Mouse (Mus musculus) brown adipose tissue, adult 24 weeks (tissue): ENCODE results near the gene Chkb. TPM values are rescaled to one million over a fixed set of nuclear protein-coding genes. Genes with fewer than 3 reads are reported as not detected.

Source experiments
- H3K27ac ChIP-seq: fragments of 200-500 bp; replicated peaks from 2 replicates; pipeline ENCODE4 v1.5.1; 2012; ENCODE audit warnings: low read depth, mild to moderate bottlenecking, low read length
- H3K4me1 ChIP-seq: fragments of 200-500 bp; 2 replicates; pipeline ENCODE4 v1.6.1; 2012; ENCODE audit warnings: low read length, mixed read lengths; ENCODE audit not compliant: control insufficient read depth, insufficient read depth, insufficient read length
- H3K4me3 ChIP-seq: fragments of 200-500 bp; 2 replicates; pipeline ENCODE4 v1.5.1; 2012; ENCODE audit warnings: low read depth, mild to moderate bottlenecking, low read length, moderate library complexity; ENCODE audit not compliant: insufficient read depth
- polyA plus RNA-seq: library from polyadenylated mRNA; stranded (reverse); fragments of >200 nt; gene quantifications from 2 replicates; pipeline ENCODE4 v1.2.4, GENCODE M21; 2012; ENCODE audit not compliant: missing spikeins, insufficient read depth, insufficient read length

Chkb gene
- polyA plus RNA-seq, 1 experiment = 203 TPM

DNA sequence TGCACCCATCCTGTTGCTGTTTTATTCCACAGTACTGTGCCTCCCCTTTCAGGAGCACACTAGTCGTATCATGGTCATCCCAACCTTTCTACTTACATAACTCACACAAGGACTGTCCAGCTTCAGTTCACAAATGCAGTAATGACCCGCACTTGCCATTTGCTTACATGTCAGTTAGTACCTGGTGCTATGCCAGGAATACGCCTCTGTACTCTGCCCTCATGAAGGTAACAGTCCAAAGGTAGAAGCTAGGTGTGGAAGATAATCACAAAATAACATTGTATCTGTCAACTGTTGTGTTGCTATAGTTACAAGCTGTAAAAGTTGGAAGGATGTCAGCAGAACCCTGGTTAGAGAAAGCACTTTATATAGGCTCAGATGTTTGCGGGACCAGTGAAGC is 32.8 kb downstream of the Chkb start:
- H3K4me1 ChIP-seq = no peaks in the 10 kb centered on the region
- H3K4me3 ChIP-seq = no peak overlapping the region
- H3K27ac ChIP-seq = no peak overlapping the region

DNA sequence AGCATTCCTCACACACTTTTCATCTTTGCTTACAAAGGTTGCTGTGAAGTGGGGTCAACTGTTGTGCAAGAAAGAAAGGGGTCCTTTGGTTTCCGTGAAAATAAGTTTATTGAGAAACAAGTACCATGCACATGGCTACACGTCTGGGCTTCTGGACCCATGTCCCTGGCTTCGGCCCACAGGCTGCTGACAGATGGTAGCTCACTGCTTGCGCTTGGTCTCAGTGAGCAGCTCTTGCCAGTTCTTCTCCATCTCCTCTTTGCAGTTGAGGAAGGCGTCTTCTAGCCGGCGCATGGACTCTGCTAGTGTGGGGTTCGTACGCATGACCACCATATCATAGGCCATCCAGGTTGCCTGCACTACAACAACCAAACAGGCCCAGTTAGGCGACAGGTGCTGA is 39.6 kb downstream of the Chkb start:
- Histone ChIP-seq H3K4me1 (no peaks in the 10 kb centered on the region), H3K27ac (no peak overlapping the region), H3K4me3 (no peak overlapping the region)

DNA sequence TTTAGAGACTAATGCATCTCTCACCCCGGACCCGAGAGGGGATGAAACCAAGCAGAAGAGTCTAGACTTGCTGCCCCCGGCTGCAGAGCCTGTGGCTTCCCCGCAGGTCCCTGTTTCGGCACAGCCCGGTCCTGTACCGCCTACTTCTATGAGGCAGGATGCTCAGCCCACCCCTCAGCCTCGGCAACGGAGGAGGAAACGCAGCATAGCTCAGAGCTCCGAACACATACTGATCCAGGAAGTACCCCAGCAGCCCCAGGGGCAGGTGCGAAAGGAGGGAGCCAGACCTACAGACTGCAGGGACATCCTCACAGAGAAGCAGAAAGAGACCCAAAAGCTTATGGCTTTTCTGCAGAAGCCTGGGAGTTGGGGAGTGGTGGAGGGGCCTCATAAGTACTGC is 42.6 kb downstream of the Chkb start:
- Histone ChIP-seq H3K4me1 (no peaks in the 10 kb centered on the region), H3K4me3 (no peak overlapping the region), H3K27ac (no peak overlapping the region)

DNA sequence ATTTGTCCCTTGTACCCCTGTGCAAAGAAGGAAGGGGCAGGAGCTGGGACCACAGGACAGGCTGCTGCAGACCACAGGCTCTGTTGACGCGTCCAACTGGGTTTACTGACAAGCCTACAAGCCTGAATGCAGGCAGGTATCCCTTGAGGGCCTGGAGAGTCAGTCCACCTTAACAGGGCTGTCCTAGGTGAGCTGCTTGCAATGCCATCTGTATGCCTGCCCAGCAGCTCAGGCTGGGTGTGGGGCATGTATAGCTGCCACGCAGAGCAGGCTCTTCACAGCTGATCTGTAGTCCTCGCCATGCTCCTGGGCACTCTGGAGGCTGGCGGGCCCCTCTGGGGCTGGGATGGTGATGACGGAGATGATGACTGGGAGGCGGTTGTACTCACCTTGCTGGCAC is 45.1 kb downstream of the Chkb start, which contains the start of gene Klhdc7b:
TSS of gene Klhdc7b (plus strand) at position 301 of the 400 bp plus-strand sequence.
- H3K27ac ChIP-seq = no peak within 1 kb of the TSS
- no peaks in the 10 kb centered on the region for H3K4me1 ChIP-seq
- H3K4me3 ChIP-seq = no peak within 1 kb of the TSS

DNA sequence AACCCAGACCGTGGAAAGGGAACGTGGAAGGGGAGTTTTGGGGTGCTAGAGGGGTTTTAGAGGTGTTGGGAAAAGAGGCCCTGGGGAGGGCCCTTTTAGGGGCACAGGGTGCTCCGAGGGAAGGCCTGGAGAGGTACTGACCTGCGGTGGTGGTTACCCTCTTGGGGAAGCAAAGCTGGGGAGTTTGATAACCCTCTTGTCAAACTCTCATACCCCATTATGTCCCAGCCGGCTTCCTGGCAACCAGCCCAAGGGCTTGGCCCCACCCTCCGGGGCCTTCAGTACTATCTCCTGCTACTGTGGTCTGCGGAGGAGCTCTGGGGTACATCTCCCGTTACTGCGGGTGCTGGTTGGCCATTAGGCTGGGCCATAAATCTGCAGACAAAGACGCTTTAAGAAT is 50.3 kb downstream of the Chkb start:
- H3K4me3 ChIP-seq = peak overlapping the region; percentile 70
- H3K27ac ChIP-seq = peak overlapping the region; percentile 91
- no peaks in the 10 kb centered on the region; the same call in 1 of the 2 replicates for H3K4me1 ChIP-seq

DNA sequence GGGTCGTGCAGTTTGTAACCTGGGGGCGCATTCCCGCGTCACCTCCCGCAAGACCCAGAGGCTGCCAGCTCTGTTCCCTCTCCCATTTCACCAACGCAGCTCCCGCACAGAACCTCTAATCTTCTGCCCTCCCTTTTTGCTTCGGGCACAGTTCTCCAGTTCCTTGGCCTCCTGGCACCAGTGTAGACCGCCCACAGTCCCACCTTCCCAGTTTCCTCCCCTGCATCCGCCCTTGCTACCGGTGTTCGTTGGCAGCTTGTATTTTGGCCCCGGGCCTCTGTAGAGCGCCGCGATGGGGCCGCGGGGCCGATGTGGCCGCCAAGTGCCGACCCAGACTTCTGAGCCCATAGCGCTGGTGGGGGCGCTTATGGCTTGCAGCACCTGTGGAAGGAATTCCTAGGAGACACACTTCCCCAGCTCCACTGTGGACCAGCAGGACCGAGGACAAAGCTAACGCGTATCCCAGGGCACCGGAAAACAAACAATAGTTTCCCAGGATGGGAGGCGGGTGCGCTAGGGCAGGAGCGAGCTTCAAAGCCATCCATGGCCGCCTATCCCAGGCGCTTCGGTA is 50.8 kb downstream of the Chkb start, which contains the start of gene Odf3b:
TSS of gene Odf3b (minus strand) at position 452 of the 571 bp plus-strand sequence.
- H3K4me1 ChIP-seq = no peaks in the 10 kb centered on the region; the same call in 1 of the 2 replicates
- peak within 1 kb of the TSS; percentile 91 for H3K27ac ChIP-seq
- H3K4me3 ChIP-seq = peak within 1 kb of the TSS; percentile 70

DNA sequence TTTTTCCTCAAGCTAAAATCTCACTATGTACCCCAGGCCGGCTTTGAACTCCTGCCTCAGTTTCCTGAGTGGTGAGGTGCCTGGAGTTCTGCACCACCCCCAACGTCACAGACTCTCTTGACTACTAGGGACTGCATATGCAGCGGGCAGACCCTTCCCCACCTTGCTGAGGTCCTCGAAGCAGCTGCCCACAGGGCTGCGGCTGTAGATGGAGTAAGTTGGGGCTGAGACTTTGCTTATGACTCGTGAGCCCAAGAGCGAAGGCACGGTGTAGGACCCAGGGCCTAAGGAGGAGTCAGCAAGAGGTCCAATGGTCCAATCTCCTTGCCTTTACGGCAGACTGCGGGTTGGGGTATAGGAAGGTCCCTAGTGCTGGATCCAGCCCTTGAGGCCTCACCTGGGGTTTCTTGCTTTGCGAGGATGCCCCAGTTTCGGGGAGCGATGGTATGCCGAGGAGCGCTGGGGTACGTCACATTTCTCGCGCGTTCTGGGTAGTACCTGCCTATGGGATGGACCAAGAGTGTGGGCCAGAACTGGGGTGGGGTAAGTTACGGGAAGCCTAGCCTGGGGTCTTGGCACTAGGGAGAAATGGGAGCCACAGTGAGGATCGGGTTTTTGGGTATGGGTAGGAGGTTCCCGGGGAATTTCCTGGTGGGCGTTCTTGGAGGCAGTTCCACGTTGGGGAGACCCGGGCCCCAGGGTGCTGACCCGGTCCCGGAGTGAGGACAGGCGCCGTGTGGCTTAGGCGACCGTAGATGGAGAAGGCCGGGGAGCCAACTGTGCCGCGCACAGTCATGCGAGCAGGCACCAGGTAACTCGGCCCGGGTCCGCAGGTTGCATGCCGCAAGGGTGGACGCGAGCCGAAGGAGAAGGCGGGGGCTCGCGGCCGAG is 51.5 kb downstream of the Chkb start:
- peak overlapping the region; percentile 91 for H3K27ac ChIP-seq
- H3K4me1 ChIP-seq = no peaks in the 10 kb centered on the region; the same call in 1 of the 2 replicates
- H3K4me3 ChIP-seq = peak overlapping the region; percentile 70

DNA sequence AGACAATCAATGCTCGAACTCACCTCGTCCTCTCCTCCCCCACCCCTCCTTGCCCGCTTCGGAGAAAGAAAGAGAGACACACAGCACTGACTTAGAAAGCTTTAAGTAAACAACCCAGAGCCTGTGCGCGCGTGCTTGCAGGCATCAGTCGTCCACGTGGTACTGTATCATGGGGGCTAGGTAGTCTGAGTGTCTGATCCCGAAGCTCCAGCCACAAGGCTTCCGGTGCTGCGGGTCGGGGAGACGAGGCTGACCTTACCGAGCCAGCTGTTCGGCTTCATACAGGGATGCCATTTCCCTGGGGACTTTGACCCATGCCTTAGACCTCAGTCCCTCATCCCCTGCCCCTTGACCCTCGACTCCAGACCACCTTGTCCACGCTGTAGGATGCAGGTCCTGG is 52.3 kb downstream of the Chkb start:
- Histone ChIP-seq H3K4me1 (peaks cover 5% of the 10 kb centered on the region; the same call in 1 of the 2 replicates), H3K27ac (no peak overlapping the region), H3K4me3 (no peak overlapping the region)

DNA sequence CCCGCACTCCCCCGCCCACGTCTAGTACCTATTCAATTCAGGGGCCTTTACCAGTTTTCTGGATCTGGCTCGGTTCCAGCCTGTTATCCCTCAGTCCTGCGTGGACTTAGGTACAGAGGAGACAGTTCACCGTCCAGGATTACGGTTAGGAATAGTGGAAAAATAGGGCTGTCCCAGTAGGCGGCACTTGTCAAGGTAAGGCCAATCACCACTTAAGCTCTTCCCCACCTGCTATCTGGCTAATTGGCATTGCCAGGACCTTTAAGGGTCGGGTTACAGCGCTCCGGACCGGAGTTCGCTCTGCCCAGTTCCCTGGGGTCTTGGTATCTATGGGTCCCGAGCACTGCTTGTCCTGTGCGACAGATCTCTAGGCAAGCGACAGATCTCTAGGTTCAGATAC is 52.8 kb downstream of the Chkb start, which contains the start of gene Tymp:
TSS of gene Tymp (minus strand) at position 83 of the 400 bp plus-strand sequence.
- peaks cover 6% of the 10 kb centered on the region; the same call in 1 of the 2 replicates for H3K4me1 ChIP-seq
- H3K4me3 ChIP-seq = no peak within 1 kb of the TSS
- no peak within 1 kb of the TSS for H3K27ac ChIP-seq

Other genes with a start within 250 kb of the Chkb start
- 5.4 and 7.5 TPM in 2 replicates for gene Plxnb2, start 249.1 kb downstream of the Chkb start, polyA plus RNA-seq
- gene Dennd6b, start 233.4 kb downstream of the Chkb start, polyA plus RNA-seq = 1.8 and 2.2 TPM in 2 replicates
- 23.0 and 25.7 TPM in 2 replicates for gene Ppp6r2, start 218.4 kb downstream of the Chkb start, polyA plus RNA-seq
- 23.6 and 24.4 TPM in 2 replicates for gene Sbf1, start 114.6 kb downstream of the Chkb start, polyA plus RNA-seq
- not detected in 2 replicates for gene Adm2, start 107.2 kb downstream of the Chkb start, polyA plus RNA-seq
- not detected in 2 replicates for gene Miox, start 95.5 kb downstream of the Chkb start, polyA plus RNA-seq
- 10.6 and 12.7 TPM in 2 replicates for gene Lmf2, start 74.2 kb downstream of the Chkb start, polyA plus RNA-seq
- gene Ncaph2, start 74.2 kb downstream of the Chkb start, polyA plus RNA-seq = 59.3 and 60.2 TPM in 2 replicates
- gene Sco2, start 56.1 kb downstream of the Chkb start, polyA plus RNA-seq = 22.7 and 24.0 TPM in 2 replicates
- gene Tymp, start 52.9 kb downstream of the Chkb start, polyA plus RNA-seq = 0.55 TPM in 1 of 2 replicates, not detected in the other
- gene Odf3b, start 50.6 kb downstream of the Chkb start, polyA plus RNA-seq = not detected in 2 replicates
- not detected in 2 replicates for gene Klhdc7b, start 45.0 kb downstream of the Chkb start, polyA plus RNA-seq
- not detected in 2 replicates for gene Syce3, start 19.4 kb downstream of the Chkb start, polyA plus RNA-seq
- 440 and 455 TPM in 2 replicates for gene Cpt1b, start 4.0 kb downstream of the Chkb start, polyA plus RNA-seq
- gene C730034F03Rik, start 319 bp downstream of the Chkb start, polyA plus RNA-seq = 1.1 and 2.4 TPM in 2 replicates
- gene Gm44502, start 212 bp downstream of the Chkb start, polyA plus RNA-seq = 2.1 and 11.4 TPM in 2 replicates
- not detected in 2 replicates for gene Mapk8ip2, start 24.0 kb upstream of the Chkb start, polyA plus RNA-seq
- gene Arsa, start 47.5 kb upstream of the Chkb start, polyA plus RNA-seq = 17.2 and 24.2 TPM in 2 replicates
- 6.8 and 15.5 TPM in 2 replicates for gene Shank3, start 69.7 kb upstream of the Chkb start, polyA plus RNA-seq
- not detected in 2 replicates for gene Acr, start 138.4 kb upstream of the Chkb start, polyA plus RNA-seq
- gene Rabl2, start 162.0 kb upstream of the Chkb start, polyA plus RNA-seq = 2.7 and 4.4 TPM in 2 replicates